Mouse (Mus musculus) layer of hippocampus, postnatal 14 days (tissue): ENCODE data around the gene Syngr1. TPM values are rescaled to one million over a fixed set of nuclear protein-coding genes. Genes with fewer than 3 reads are reported as not detected.
A peak's percentile ranks its signal among the peaks of the same experiment; 100 is the strongest.

ENCODE experiments used
- DNase-seq, 2 experiments: peaks; one replicate each; pipeline ENCODE4 v3.0.0; 2021 to 2022; ENCODE audit warnings: low spot score in 2 of 2, mixed read lengths in 1 of 2
- total RNA-seq, 2 experiments: library from RNA; stranded (reverse); gene quantifications; 2 replicates each; pipeline ENCODE4 v1.2.3; 2021

Syngr1 gene
- total RNA-seq, 2 experiments from 2014 or later, result 462 to 472 TPM

DNA sequence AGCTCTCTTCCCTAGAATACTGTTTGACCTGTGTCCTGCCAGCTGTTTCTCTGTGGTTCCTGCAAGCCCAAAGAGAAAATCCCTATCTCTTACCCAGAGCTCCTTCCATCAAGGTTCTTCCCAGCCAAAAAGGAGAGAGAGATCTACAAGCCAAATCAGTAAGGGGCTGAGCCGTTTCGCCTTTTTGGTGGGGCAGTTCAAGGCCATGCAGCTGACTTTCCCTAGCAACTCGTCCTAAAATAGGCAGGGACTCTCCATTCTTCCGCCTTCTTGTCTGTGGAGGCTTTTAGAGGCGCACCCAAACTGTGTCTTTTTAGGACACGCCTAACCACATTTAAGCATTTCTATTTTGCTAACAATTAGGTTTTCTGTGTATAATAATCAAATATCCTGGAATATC, 52.6 kb downstream of the Syngr1 start:
- no peak for DNase-seq

DNA sequence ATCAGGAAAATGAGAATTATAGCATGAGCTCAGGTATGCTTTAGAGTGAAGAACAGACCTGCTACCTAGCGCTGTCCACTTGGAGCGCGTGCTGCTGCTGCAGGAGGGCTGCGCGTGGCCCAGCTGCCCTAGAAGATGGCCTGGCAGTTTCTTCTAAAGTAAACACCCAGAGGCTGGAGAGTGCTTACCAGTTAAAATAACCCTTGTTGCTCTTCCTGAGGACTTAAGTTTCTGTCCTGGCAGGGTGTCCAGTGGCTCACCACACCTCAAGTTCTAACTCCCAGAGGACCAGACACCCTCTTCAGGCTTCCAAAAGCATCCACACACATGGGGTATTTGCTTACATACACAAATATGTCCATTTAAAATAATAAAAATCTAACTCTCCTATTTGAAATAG, 54.3 kb downstream of the Syngr1 start:
- no peak for DNase-seq

DNA sequence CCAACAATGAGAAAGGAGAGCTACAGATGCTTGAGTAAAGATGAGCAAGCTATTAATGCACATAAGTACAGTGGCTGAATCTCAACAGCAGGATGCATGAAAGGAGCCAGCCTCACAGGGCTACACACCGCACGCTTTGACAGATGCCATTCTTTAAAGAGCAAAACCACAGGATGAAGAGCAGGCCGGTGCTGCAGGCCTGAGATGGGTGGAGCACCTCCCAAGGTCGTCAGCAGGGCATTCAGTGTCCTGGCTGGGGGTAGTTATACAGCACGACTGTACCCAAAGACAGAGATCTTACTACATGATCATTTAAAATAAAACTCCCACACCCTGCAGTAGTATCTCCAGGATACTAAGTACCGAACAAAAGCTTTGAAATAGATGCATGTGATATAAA, 55.0 kb downstream of the Syngr1 start:
- no peak for DNase-seq

- DNase-seq, result no peak
Measured at GRCm38 (mm10) chr15:80147090-80147489, 56.0 kb downstream of the Syngr1 start.

DNA sequence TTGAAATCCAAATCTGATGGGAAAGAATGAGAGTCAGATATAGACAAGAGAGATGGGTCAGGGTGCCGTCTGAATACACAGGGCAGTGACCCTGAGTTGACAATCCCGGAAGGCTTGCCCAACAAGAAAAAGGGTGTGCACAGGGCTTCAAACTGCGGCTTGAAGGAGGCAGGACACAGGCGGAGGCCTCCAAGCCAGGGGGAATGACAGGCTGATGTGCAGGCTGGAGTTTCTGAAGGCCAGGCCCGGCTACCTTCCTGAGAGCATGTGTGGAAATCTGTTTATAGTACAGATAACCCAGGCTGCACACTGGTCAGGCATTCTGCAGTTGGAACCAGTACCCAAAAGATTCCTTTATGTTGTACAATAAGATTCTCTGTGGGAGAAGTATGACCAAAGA, 56.4 kb downstream of the Syngr1 start:
- DNase-seq, result no peak

DNA sequence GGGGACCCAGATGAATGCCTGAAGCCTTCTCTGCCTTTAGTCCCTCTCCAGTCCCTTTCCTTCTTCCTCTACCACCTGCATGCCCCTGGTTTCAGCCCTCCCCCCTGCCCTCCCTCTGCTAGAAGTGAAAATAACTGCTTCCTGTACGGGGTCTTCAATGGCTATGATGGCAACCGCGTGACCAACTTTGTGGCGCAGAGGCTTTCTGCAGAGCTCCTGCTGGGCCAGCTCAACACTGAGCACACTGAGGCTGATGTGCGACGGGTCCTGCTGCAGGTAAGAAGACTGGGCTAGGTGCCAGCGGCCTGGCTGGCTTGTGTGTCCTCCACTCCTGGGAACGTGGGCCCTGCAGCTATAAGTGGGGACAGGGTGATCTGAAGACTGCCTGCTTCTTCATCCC, 57.4 kb downstream of the Syngr1 start:
- no peak for DNase-seq

DNA sequence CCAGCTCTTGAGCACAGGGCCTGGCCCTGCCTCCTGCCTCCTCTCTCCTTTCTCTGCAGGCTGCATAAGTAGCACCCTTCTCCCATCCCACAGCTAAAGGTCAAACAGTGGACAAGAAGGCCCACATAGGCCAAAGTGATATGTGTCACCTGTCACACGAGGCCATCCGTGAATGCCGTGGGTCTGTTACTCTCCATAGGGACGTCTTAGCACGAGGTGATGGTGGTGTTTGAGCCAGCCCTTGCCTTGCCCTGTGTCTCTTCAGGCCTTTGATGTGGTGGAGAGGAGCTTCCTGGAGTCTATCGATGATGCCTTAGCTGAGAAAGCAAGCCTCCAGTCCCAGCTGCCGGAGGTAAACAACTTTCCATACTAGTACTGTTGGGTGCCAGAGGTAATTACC, 58.4 kb downstream of the Syngr1 start:
- no peak for DNase-seq

- no peak for DNase-seq
Measured at GRCm38 (mm10) chr15:80152663-80153062, 61.5 kb downstream of the Syngr1 start.

GRCm38 (mm10) chr15:80153757-80154156, 62.6 kb downstream of the Syngr1 start:
- DNase-seq, result no peak

GRCm38 (mm10) chr15:80155707-80156106, 64.6 kb downstream of the Syngr1 start:
- no peak for DNase-seq

DNA sequence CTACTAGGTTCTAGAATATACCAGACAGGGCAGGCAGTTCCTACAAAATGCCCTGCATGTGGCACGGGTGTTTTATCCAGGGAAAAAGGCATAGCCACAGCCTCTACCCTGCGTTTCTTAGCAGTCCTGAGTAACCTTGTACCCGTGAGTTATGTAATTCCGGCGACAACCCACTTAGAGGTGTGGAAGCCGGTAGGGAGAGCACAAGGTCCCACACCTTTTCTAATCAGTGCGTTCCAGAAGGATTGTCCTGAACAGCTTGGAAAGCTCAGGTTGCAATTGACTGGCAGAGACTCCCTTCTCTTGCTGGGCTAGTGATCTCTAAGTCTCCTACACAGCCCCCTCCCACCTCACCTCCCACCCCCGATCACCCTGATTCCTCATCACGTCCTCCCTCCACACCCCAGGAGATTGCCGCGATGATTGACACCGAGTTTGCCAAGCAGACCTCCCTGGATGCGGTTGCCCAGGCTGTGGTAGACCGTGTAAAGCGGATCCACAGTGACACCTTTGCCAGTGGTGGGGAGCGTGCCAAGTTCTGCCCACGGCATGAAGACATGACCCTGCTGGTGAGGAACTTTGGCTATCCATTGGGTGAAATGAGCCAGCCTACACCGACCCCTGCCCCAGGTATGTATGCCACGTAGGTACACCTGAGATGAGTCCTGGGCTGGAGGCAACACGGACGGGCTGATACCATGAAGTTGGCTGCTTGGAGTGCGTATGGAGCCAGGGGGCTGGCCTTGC, 66.2 kb downstream of the Syngr1 start:
- no peak for DNase-seq

- DNase-seq, result no peak
Measured at GRCm38 (mm10) chr15:80158001-80158706, 67.0 kb downstream of the Syngr1 start.

DNA sequence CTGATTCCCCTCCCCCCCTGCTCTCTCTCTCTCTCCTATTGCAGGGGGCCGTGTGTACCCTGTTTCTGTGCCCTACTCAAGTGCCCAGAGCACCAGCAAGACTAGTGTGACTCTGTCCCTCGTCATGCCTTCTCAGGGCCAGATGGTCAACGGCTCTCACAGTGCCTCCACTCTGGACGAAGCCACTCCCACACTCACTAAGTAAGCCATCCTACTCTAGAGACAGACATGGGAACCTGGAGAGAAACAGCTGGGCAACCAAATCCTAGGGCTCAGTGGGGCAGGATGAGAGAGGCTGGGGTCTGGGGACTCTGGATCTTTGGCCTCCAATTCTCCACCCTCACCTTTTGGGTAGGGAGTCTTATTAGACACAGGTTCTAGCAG, 67.6 kb downstream of the Syngr1 start:
- no peak for DNase-seq

DNA sequence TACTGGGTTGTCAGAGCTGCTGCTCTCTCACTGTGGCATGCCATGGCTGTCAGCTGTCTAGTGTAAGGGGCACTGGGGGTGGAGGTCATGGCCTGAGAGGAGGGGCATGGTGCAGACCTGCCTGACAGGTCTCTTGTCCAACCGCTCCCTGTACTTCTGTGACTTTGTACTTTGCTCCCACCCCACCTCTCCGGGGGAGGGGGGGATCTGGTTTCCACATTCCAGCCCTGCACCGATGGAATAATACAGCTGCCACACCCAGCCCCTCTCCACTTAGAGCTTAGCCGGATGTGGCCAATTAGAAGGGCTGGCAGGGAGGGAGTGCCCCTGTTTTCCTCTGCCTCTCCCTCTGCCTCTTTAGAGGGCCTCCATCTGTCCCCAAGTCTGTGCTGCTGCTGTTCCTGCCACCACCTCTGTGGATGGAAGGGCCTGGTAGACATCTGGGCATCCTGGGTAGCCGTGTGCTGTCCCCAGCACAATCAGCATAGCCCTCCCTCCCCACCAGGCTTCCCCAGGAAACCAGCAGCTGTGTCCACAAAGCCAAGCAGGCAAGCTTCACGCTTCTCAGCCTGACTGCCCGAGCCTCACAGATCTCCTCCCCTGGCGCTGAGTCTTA, 68.3 kb downstream of the Syngr1 start:
- no peak for DNase-seq

DNA sequence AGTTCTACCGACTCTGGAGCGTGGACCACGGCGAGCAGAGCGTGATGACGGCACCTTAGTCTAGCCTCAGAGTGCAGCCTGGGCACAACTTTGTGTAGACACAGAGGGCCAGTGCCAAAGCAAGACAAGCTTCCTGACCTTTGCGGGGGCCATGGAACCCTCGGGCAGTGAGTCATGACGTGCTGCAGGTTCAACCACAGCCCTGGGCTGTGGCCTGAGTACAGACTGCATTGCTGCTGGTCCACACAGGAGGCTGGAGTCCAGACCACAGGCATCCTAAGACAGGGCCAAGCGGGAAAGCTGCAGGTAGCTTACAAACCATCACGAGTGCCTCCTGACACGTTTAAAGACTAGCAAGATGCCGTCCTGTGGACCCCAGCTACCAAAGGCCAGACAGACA, 69.1 kb downstream of the Syngr1 start:
- no peak for DNase-seq

DNA sequence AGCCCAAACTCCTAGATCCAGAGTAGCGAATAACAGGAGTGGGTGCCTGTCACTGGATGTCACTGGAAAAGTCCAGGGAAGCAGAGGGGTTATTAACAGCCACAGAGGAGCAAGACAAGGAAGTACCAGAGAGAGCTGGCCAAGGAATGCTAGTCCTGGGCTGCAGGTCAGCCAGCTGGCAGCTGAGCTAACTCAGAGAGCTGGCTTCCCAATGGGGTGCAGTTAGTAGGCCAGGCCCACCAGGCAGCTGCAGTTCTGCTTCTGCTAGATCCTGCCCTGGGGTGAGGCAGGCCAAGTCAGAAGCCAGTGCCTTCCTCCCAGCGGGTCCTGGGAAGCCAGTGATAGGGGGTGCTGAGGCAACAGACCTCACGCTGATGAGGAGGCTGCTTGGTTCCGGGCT, 69.6 kb downstream of the Syngr1 start:
- DNase-seq, result peak in 1 of 2 experiments; percentile 37

DNA sequence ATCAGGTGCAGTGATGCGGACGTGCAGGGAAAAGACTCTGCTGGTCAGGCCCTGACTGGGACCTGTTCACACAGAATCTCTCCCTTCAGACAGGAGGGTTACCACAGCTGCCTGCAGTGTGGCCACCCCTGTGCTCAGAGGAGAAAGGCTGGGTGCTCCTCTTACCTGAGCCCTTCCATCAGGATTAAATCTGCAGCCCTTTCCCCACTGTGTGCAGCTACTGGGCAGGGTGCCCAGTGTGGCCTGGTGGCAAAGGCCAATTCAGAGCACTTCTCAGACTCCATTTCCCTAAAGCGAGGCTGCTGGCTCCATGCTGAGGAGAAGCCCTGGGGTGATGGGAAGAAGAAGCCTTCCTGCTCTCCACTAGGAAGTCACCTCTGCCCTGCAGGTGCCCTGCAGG, 70.1 kb downstream of the Syngr1 start:
- DNase-seq, result no peak

GRCm38 (mm10) chr15:80162401-80162964, 71.3 kb downstream of the Syngr1 start:
- no peak for DNase-seq

GRCm38 (mm10) chr15:80163274-80163673, 72.1 kb downstream of the Syngr1 start:
- DNase-seq, result peak; percentile 69 to 71

DNA sequence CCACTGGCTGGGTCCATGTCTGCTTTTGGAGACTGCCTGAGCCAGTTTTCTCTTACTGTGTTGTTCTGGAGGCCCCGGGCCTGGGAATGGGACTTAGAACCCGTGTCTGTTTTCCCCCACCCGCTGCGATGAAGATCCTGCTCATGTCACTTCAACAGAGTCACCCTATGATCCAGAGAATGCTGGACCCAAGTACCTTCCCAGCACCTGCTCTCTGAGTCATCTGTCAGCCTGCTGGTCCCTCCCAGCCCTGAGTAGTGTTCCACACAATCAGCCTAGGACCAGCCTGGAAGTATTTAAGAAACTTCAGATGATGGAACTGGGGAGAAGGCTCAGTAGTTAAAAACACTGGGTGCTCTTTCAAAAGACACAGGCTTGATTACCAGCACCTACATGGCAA, 72.6 kb downstream of the Syngr1 start:
- no peak for DNase-seq

DNA sequence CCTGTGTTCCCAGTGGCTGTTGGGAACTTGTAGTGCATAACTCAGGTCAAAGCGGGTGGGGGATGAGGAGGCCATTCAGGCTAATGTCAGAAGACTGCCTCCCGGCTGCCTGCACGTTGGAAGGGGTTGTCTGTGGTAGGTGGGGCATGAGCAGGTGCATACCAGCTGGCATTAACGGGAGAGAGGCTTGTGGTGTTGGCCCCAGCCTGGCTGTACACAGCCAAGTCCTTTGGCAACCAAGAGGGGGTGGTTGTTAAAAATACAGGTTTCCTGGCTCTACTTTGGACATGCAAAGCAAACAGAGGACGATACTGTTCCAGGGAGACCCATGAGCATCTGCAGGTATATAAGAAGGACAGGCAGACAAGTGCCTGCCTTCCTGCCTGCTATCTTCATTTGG, 74.3 kb downstream of the Syngr1 start:
- peak; percentile 37 to 58 for DNase-seq
